Mouse (Mus musculus) cerebellum, adult 2 months (tissue): Measurements from ENCODE around the gene Tbc1d12.

Experiments
- CTCF ChIP-seq: fragments of 200-500 bp; IDR thresholded peaks from 2 replicates; pipeline ENCODE4 v1.5.1; 2011; ENCODE audit warnings: low read depth, mild to moderate bottlenecking, control low read depth, low read length, moderate library complexity, borderline replicate concordance; ENCODE audit not compliant: insufficient read depth
- POLR2A ChIP-seq: fragments of 200-500 bp; IDR thresholded peaks from 2 replicates; pipeline ENCODE4 v1.6.1; 2011; ENCODE audit warnings: low read length, control low read depth, borderline replicate concordance; ENCODE audit not compliant: insufficient read depth

DNA sequence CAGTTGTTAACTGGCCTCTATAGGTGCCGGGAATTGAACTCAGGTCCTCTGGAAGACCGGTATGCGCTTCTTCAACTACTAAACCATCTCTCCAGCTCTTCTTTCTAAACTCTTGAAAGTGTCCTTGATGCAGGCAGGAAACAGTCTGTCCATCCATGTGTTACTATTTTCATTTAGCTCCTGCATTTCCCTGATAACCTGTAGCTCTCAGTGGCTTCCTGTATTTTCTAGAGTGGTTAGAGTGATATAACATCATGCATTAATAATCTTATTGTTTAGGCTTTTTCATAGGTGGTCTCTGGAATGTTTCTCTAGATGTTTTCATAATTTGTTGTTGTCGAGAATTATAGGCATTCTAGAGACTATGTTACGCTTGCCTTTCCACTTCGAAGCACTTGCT, 26.1 kb downstream of the Tbc1d12 start:
- TF ChIP-seq CTCF: no peak
- no peak for TF ChIP-seq POLR2A
